Mouse (Mus musculus) heart, adult 11 months (tissue): Measurements from ENCODE around the gene Vmn2r16.

Experiments
- DNase-seq: peaks from one replicate; pipeline ENCODE4 v3.0.0; 2022

The Vmn2r16 gene

DNA sequence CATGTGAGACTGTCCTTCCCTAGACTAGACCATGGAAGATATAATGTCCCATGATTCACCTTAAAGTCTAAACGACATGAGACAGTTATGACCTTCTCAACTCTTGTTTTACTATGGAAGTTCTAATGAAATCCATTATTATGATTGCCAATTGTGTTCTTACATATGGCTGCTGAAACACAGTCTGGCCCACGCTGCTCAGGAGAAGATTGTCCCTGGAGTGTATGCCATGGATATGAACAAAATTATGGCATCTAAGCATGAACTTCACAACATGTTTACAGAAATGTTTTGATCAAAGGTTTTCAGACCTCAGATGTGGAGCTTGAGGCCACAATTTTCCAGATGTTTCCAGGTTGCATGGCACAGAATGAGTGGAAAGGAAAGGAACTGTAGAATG is at the start of gene Vmn2r16:
Gene Vmn2r16, plus strand, starts transcription at position 301 of the 400 bp plus-strand sequence.
- no peak for DNase-seq

DNA sequence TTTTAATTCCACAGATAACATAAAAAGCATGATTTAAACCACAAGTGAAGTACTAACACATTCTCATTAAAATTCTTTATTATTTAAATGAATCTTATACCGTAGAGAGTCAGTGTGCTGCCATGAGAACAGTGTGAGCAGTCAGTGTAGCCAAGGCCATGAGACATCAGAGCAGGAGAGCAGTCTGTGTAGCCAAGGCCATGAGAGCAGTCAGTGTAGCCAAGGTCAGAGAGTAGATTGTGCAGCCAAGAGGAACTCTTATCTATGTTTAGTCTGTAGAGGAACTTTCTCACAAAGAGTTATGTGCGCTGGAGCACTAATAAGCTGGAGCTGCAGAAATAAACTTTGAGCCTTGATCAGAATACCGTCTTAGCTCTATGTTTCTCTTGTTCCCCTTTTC is 35.3 kb upstream of the Vmn2r16 start:
- peak; percentile 90 for DNase-seq

DNA sequence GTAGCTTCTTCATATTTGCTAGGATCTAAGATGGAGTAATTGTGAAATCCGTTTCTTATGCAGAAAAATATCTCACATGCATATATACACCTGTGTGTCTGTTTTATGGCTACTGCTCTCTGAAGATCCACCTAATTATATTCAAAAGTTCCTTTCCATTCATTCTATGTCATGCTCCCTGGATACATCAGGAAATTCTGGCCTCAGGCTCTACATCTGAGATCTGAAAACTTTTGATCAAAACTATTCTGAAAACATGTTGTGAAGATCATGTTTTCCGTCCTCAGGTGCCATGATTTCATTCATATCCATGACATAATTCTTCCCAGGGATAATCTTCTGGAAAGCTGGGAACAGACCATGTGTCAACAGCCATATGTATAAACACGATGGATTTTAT is 32.4 kb upstream of the Vmn2r16 start, which contains the start of gene Vmn2r15:
Gene Vmn2r15, minus strand, starts transcription at position 101 of the 400 bp plus-strand sequence.
- no peak for DNase-seq

DNA sequence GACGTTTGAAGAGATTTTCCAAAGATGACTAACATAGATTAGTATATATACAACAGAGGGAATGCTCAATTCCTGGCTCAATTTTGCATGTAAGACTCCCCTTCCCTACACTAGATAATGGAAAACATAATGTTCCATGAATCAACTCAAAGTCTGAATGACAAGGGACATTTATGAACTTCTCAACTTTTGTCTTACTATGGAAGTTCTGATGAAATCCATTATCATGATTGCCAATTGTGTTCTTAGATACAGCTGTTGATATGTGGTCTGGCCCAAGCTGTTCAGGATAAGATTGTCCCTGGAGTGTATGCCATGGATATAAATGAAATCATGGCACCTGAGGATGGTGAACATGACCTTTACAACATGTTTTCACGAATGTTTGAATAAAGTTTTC is 89.4 kb downstream of the Vmn2r16 start, which contains the start of gene Vmn2r17:
Gene Vmn2r17, plus strand, starts transcription at position 301 of the 400 bp plus-strand sequence.
- no peak for DNase-seq
